Comparison of ENCODE assay signal across 29 mouse cellular contexts in genomic region chr3:102270779-102271178, GRCm38 (mm10).
DNase-seq lines count a peak whose midpoint lies in the region; ATAC-seq and TF ChIP-seq lines count a peak whose summit lies in the region.
"Had no signal": no experiment of that assay in that cellular context is flagged by ENCODE, and none has a peak within 500 bp of the region (broad histone marks: within the 10 kb centered on the region; RNA-seq: fewer than 3 reads in every experiment).

No protein-coding gene starts in this region.

- H3K9me3 ChIP-seq in liver, embryonic 15.5 days (replicated peaks) = no peaks in the 10 kb centered on the region
- H3K9me3 ChIP-seq in hindbrain, postnatal 0 days (ENCODE audit: low read length) = no peaks in the 10 kb centered on the region
- H3K9me3 ChIP-seq: embryonic facial prominence, embryonic 15.5 days; forebrain, embryonic 15.5 days; G1E; heart, embryonic 15.5 days; hindbrain, embryonic 13.5 days; limb, embryonic 12.5 days; midbrain, embryonic 10.5 days; neural tube, embryonic 13.5 days had no signal

- no peak overlapping the region for H3K4me3 ChIP-seq in liver, embryonic 15.5 days (replicated peaks)
- H3K4me3 ChIP-seq in hindbrain, postnatal 0 days (ENCODE audit: low read length) = no peak overlapping the region
- H3K4me3 ChIP-seq: embryonic facial prominence, embryonic 15.5 days; forebrain, embryonic 15.5 days; heart, embryonic 15.5 days; hindbrain, embryonic 13.5 days; limb, embryonic 12.5 days; midbrain, embryonic 10.5 days; myocyte; neural tube, embryonic 13.5 days had no signal

- H3K36me3 ChIP-seq in liver, embryonic 15.5 days (replicated peaks) = no peaks in the 10 kb centered on the region
- H3K36me3 ChIP-seq in hindbrain, postnatal 0 days (ENCODE audit: insufficient read depth, low read length) = no peaks in the 10 kb centered on the region
- H3K36me3 ChIP-seq: embryonic facial prominence, embryonic 15.5 days; forebrain, embryonic 15.5 days; G1E; heart, embryonic 15.5 days; hindbrain, embryonic 13.5 days; limb, embryonic 12.5 days; midbrain, embryonic 10.5 days; neural tube, embryonic 13.5 days had no signal

- ATAC-seq in liver, embryonic 15.5 days (ENCODE audit: insufficient read depth) = peak; percentile 61; the same call in 1 of the 2 replicates
- no peak for ATAC-seq in hindbrain, postnatal 0 days
- ATAC-seq: forebrain, embryonic 15.5 days; inflammation-experienced regulatory T-cells, adult 6 months; midbrain, embryonic 16.5 days had no signal

- H3K9ac ChIP-seq in liver, embryonic 15.5 days = no peak overlapping the region
- H3K9ac ChIP-seq in hindbrain, postnatal 0 days (replicated peaks; ENCODE audit: low read length) = no peak overlapping the region
- H3K9ac ChIP-seq: embryonic facial prominence, embryonic 15.5 days; forebrain, embryonic 15.5 days; heart, embryonic 15.5 days; hindbrain, embryonic 13.5 days; limb, embryonic 12.5 days; lung, embryonic 14.5 days; neural tube, embryonic 13.5 days had no signal

- no peak for TF ChIP-seq CTCF in hindbrain, postnatal 0 days (IDR thresholded peaks at IDR 0.05; ENCODE audit: low read depth)

- H3K4me2 ChIP-seq in liver, embryonic 15.5 days = no peak overlapping the region
- no peak overlapping the region for H3K4me2 ChIP-seq in hindbrain, postnatal 0 days (ENCODE audit: low read depth, low read length)
- H3K4me2 ChIP-seq: embryonic facial prominence, embryonic 15.5 days; forebrain, embryonic 15.5 days; heart, embryonic 15.5 days; hindbrain, embryonic 13.5 days; limb, embryonic 12.5 days; lung, embryonic 14.5 days; neural tube, embryonic 13.5 days had no signal

- DNase-seq in heart, adult 11 months = peak; percentile 24
- no peak for DNase-seq in heart, adult 9 months (ENCODE audit: low spot score in 2 of 2)
- DNase-seq in 3134 (ENCODE audit: extremely low read depth, insufficient read length, low spot score) (peak; percentile 32), NIH3T3 (ENCODE audit: low read depth) (peak; percentile 28)
- no peak for DNase-seq in hindbrain, postnatal 0 days (ENCODE audit: low spot score)
- no peak for DNase-seq in lung, adult 18-20 months
- DNase-seq: adrenal gland, postnatal 10 days; cerebellum, adult 8-10 months; heart, postnatal 36 days; kidney, adult 2 months; kidney, postnatal 10 days; lung, embryonic 14.5 days; lung, postnatal 4 days; retina, postnatal 1 day; right cerebral cortex, postnatal 25 days; spleen, adult 18-20 months; thymus, postnatal 25 days had no signal

- H3K4me1 ChIP-seq in liver, embryonic 15.5 days (replicated peaks) = no peaks in the 10 kb centered on the region
- no peaks in the 10 kb centered on the region for H3K4me1 ChIP-seq in hindbrain, postnatal 0 days (ENCODE audit: insufficient read depth, low read length)
- H3K4me1 ChIP-seq: forebrain, embryonic 15.5 days; hindbrain, embryonic 13.5 days; midbrain, embryonic 10.5 days; neural tube, embryonic 13.5 days had no signal

- no peaks in the 10 kb centered on the region for H3K27me3 ChIP-seq in liver, embryonic 15.5 days
- H3K27me3 ChIP-seq in hindbrain, postnatal 0 days (ENCODE audit: insufficient read depth, low read length) = no peaks in the 10 kb centered on the region
- H3K27me3 ChIP-seq: embryonic facial prominence, embryonic 15.5 days; forebrain, embryonic 15.5 days; heart, embryonic 15.5 days; hindbrain, embryonic 13.5 days; limb, embryonic 12.5 days; neural tube, embryonic 13.5 days had no signal

- 44% methylated on average over 6 of the region's 6 CpGs for WGBS in liver, embryonic 15.5 days (ENCODE audit: insufficient replicate concordance)
- WGBS in hindbrain, postnatal 0 days = 92% methylated on average over 6 of the region's 6 CpGs

- H3K27ac ChIP-seq in liver, embryonic 15.5 days (replicated peaks) = no peak overlapping the region
- H3K27ac ChIP-seq in hindbrain, postnatal 0 days = no peak overlapping the region
- H3K27ac ChIP-seq: embryonic facial prominence, embryonic 15.5 days; forebrain, embryonic 15.5 days; heart, embryonic 15.5 days; hindbrain, embryonic 13.5 days; limb, embryonic 12.5 days; midbrain, embryonic 10.5 days; neural tube, embryonic 13.5 days had no signal

Comparison
In these comparisons a context has a peak if more than half of its experiments do, and no peak if none do; other contexts are left out.
1. DNase-seq: peak in heart, adult 11 months (single experiment), 3134 (single experiment) and NIH3T3 (single experiment); none in heart, adult 9 months (0 of 2), hindbrain, postnatal 0 days (single experiment) and lung, adult 18-20 months (0 of 2).